Mouse (Mus musculus): ENCODE measurements at regions not wholly inside any gene's neighbourhood (a gene's known extent, or its start where the extent isn't known, plus 50 kb on each side); places are given as distances from the start of the nearest gene placed in this dataset.

GRCm38 (mm10) chr4:9790478-9790877, 1083.8 kb upstream of the 2610301B20Rik start:
- Histone ChIP-seq H3K4me3 (ENCODE audit: inconsistent target) (no peak overlapping the region), H3K79me2 (ENCODE audit: inconsistent target) (no peaks in the 10 kb centered on the region), H3K36me3 (ENCODE audit: inconsistent target) (no peaks in the 10 kb centered on the region), H3K27ac (no peak overlapping the region)
- WGBS (ENCODE audit: missing documents), result 40% methylated on average over 8 of the region's 8 CpGs

Measured in macrophage (primary cell).